Mouse (Mus musculus) liver, embryonic 14.5 days (tissue): ENCODE results near the gene Abhd2.

Experiments
- CTCF ChIP-seq: IDR thresholded peaks from 2 replicates; pipeline ENCODE4 v1.5.1; 2016; ENCODE audit warnings: antibody characterized with exemption, low read depth, control low read depth
- EP300 ChIP-seq: IDR thresholded peaks from 2 replicates; pipeline ENCODE4 v1.6.1; 2016; ENCODE audit warnings: antibody characterized with exemption, low read depth

DNA sequence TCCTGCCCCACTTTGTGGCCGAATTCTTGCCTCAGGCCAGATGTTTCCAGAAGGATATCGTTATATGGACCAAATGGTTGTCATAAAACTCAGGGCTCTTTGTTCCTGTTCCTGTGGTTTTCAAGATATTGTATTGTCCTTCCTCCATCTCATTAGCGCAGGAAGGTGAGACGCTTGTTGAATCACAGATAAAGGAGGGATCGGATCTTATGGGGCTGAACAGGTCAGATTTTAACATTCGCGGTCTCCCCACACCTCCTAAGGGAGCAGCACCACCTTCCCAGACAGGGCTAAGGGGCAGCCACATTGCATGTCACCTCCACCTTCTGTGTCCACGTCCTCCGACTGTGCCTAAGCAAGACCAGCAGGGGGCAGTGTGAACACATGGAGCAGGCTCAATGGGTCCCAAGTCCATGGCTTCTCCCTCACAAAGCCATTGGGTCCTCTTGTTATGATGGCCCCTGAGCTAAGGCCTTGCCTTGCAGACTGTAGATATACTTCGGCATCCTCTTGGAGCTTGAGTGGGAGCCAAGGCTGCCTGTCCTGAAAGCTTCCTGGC lies 98.4 kb downstream of the Abhd2 start:
- TF ChIP-seq CTCF: peak; percentile 99
- no peak for TF ChIP-seq EP300
